Mouse (Mus musculus): ENCODE measurements around the gene Ank2.

The Ank2 gene

GRCm38 (mm10) chr3:127012525-127012924 lies 486.6 kb downstream of the Ank2 start:
- DNase-seq, result peak in 1 of 2 experiments; percentile 27

GRCm38 (mm10) chr3:127005898-127006673 lies 493.1 kb downstream of the Ank2 start:
- DNase-seq, result no peak

GRCm38 (mm10) chr3:127004860-127005633 lies 494.1 kb downstream of the Ank2 start:
- DNase-seq, result no peak

- no peak for DNase-seq
These were observed 495.2 kb downstream of the Ank2 start for GRCm38 (mm10) chr3:127003946-127004345.

- DNase-seq, result no peak
These were observed 500.4 kb downstream of the Ank2 start for GRCm38 (mm10) chr3:126998742-126999112.

- peak; percentile 27 to 67 for DNase-seq
These were observed 501.0 kb downstream of the Ank2 start for GRCm38 (mm10) chr3:126998008-126998741.

- DNase-seq, result no peak
These were observed 501.7 kb downstream of the Ank2 start for GRCm38 (mm10) chr3:126997391-126998007.

- DNase-seq, result no peak
These were observed 502.4 kb downstream of the Ank2 start for GRCm38 (mm10) chr3:126996721-126997120.

GRCm38 (mm10) chr3:126995970-126996369 lies 503.2 kb downstream of the Ank2 start:
- peak in 1 of 2 experiments; percentile 9 for DNase-seq

- no peak for DNase-seq
These were observed 505.0 kb downstream of the Ank2 start for GRCm38 (mm10) chr3:126994149-126994548.

GRCm38 (mm10) chr3:126989936-126990335 lies 509.2 kb downstream of the Ank2 start:
- no peak for DNase-seq

GRCm38 (mm10) chr3:126986687-126987086 lies 512.5 kb downstream of the Ank2 start:
- DNase-seq, result no peak

- no peak for DNase-seq
These were observed 516.3 kb downstream of the Ank2 start for GRCm38 (mm10) chr3:126982814-126983213.

- no peak for DNase-seq
These were observed 518.0 kb downstream of the Ank2 start for GRCm38 (mm10) chr3:126981163-126981562.

GRCm38 (mm10) chr3:126979635-126980034 lies 519.5 kb downstream of the Ank2 start:
- no peak for DNase-seq

- DNase-seq, result peak; percentile 45 to 72
These were observed 520.3 kb downstream of the Ank2 start for GRCm38 (mm10) chr3:126978768-126979410.

GRCm38 (mm10) chr3:126977399-126977798 lies 521.8 kb downstream of the Ank2 start:
- DNase-seq, result no peak

- DNase-seq, result no peak
These were observed 522.4 kb downstream of the Ank2 start for GRCm38 (mm10) chr3:126976793-126977192.

GRCm38 (mm10) chr3:126975409-126975808 lies 523.7 kb downstream of the Ank2 start:
- no peak for DNase-seq

GRCm38 (mm10) chr3:126973551-126973950 lies 525.6 kb downstream of the Ank2 start:
- no peak for DNase-seq

- DNase-seq, result no peak
These were observed 527.6 kb downstream of the Ank2 start for GRCm38 (mm10) chr3:126971531-126971930.

GRCm38 (mm10) chr3:126968721-126969120 lies 530.4 kb downstream of the Ank2 start:
- no peak for DNase-seq
